Mouse (Mus musculus) cerebellum, adult (tissue): ENCODE data around the gene Bud23.
"Not testable (repeated sequence)": the region's sequence is repeated elsewhere in the genome, so short reads cannot be mapped to it uniquely, and the experiment has no call there.

ENCODE experiments used
- ATAC-seq: cut with Nextera tagmentation; 2 replicates; pipeline ENCODE4 v1.9.2; 2017; ENCODE audit warnings: mild to moderate bottlenecking, moderate library complexity, mixed read lengths; ENCODE audit not compliant: insufficient number of reproducible peaks, low FRiP score, low TSS enrichment

Bud23 gene

GRCm38 (mm10) chr5:135072720-135073119, 8.0 kb upstream of the Bud23 start:
- ATAC-seq = no peak

- no peak for ATAC-seq
Observed at GRCm38 (mm10) chr5:135072061-135072460, 7.3 kb upstream of the Bud23 start.

GRCm38 (mm10) chr5:135070448-135070847, 5.7 kb upstream of the Bud23 start:
- ATAC-seq = no peak

- no peak for ATAC-seq
Observed at GRCm38 (mm10) chr5:135066008-135066407, 1.2 kb upstream of the Bud23 start.

- peak; percentile 38; the same call in 1 of the 2 replicates for ATAC-seq
Observed at GRCm38 (mm10) chr5:135064382-135064766, 385 bp downstream of the Bud23 start.

- peak; percentile 97 for ATAC-seq
Observed at GRCm38 (mm10) chr5:135063629-135064381, 954 bp downstream of the Bud23 start, which contains the start of gene Dnajc30. TSS of gene Dnajc30 (plus strand) at chr5:135064202.

- no peak for ATAC-seq
Observed at GRCm38 (mm10) chr5:135053356-135053755, 11.4 kb downstream of the Bud23 start.

GRCm38 (mm10) chr5:135049268-135049667, 15.5 kb downstream of the Bud23 start:
- not testable (repeated sequence) for ATAC-seq

- ATAC-seq = no peak
Observed at GRCm38 (mm10) chr5:135048539-135048938, 16.2 kb downstream of the Bud23 start.

GRCm38 (mm10) chr5:135044575-135044974, 20.2 kb downstream of the Bud23 start:
- ATAC-seq = no peak

GRCm38 (mm10) chr5:135042105-135042788, 22.5 kb downstream of the Bud23 start:
- no peak for ATAC-seq

- ATAC-seq = no peak
Observed at GRCm38 (mm10) chr5:135040777-135041176, 24.0 kb downstream of the Bud23 start.

- no peak for ATAC-seq
Observed at GRCm38 (mm10) chr5:135040059-135040458, 24.7 kb downstream of the Bud23 start.

- no peak for ATAC-seq
Observed at GRCm38 (mm10) chr5:135039541-135039940, 25.2 kb downstream of the Bud23 start.

- ATAC-seq = no peak
Observed at GRCm38 (mm10) chr5:135037946-135038345, 26.8 kb downstream of the Bud23 start.

- ATAC-seq = no peak
Observed at GRCm38 (mm10) chr5:135035608-135036359, 29.0 kb downstream of the Bud23 start.

- no peak for ATAC-seq
Observed at GRCm38 (mm10) chr5:135034593-135034992, 30.2 kb downstream of the Bud23 start.

GRCm38 (mm10) chr5:135032581-135032980, 32.2 kb downstream of the Bud23 start:
- no peak for ATAC-seq

GRCm38 (mm10) chr5:135029007-135029854, 35.5 kb downstream of the Bud23 start:
- no peak for ATAC-seq

GRCm38 (mm10) chr5:135025899-135026298, 38.9 kb downstream of the Bud23 start:
- ATAC-seq = no peak
